Comparison of ENCODE assay signal across 8 mouse cellular contexts in genomic region chr9:121760271-121761090, GRCm38 (mm10). TPM values are rescaled to one million over a fixed set of nuclear protein-coding genes. Genes with fewer than 3 reads are reported as not detected.
A peak's percentile ranks its signal among the peaks of the same experiment; 100 is the strongest.
DNase-seq lines count a peak whose midpoint lies in the region; ATAC-seq lines count a peak whose summit lies in the region.

No protein-coding gene starts in this region.

- no peak for DNase-seq in frontal cortex, postnatal 14 days (ENCODE audit: low spot score in 2 of 2)
- peak; percentile 67 for DNase-seq in cerebellum, adult 9-11 months
- DNase-seq in gastrocnemius, adult 18-20 months (ENCODE audit: low spot score) = peak; percentile 70
- DNase-seq in limb, embryonic 10.5 days (ENCODE audit: low spot score) = peak; percentile 90
- DNase-seq in midbrain, embryonic 11.5 days (ENCODE audit: low spot score, missing footprints) = peak; percentile 96

- H3K4me2 ChIP-seq in hindbrain, embryonic 13.5 days = peak overlapping the region; percentile 89
- H3K4me2 ChIP-seq in midbrain, embryonic 11.5 days = peak overlapping the region; percentile 99
- H3K4me2 ChIP-seq in stomach, embryonic 15.5 days = peak overlapping the region; percentile 94

- peak overlapping the region; percentile 91 for H3K9ac ChIP-seq in hindbrain, embryonic 13.5 days
- H3K9ac ChIP-seq in midbrain, embryonic 11.5 days (ENCODE audit: low read length) = peak overlapping the region; percentile 89
- H3K9ac ChIP-seq in stomach, embryonic 15.5 days = peak overlapping the region; percentile 71

- ATAC-seq in frontal cortex, adult (ENCODE audit: low TSS enrichment) = peak; percentile 1
- peak; percentile 39 for ATAC-seq in hindbrain, embryonic 13.5 days (ENCODE audit: low FRiP score)
- peak; percentile 77 for ATAC-seq in midbrain, embryonic 11.5 days (ENCODE audit: low FRiP score)
- peak; percentile 64 for ATAC-seq in stomach, embryonic 15.5 days (ENCODE audit: insufficient read depth, low FRiP score, low read depth)

- H3K27ac ChIP-seq in hindbrain, embryonic 13.5 days = peak overlapping the region; percentile 91
- peak overlapping the region; percentile 95 for H3K27ac ChIP-seq in limb, embryonic 10.5 days
- peak overlapping the region; percentile 90 for H3K27ac ChIP-seq in midbrain, embryonic 11.5 days (ENCODE audit: low read depth, low read length)
- peak overlapping the region; percentile 88 for H3K27ac ChIP-seq in stomach, embryonic 15.5 days

- peak overlapping the region; percentile 78 for H3K4me3 ChIP-seq in hindbrain, embryonic 13.5 days
- H3K4me3 ChIP-seq in limb, embryonic 10.5 days = peak overlapping the region; percentile 68
- H3K4me3 ChIP-seq in midbrain, embryonic 11.5 days (ENCODE audit: low read depth, low read length) = peak overlapping the region; percentile 83
- H3K4me3 ChIP-seq in stomach, embryonic 15.5 days (replicated peaks) = peak overlapping the region; percentile 61

- peaks cover 50% of the 10 kb centered on the region for H3K4me1 ChIP-seq in hindbrain, embryonic 13.5 days (replicated peaks)
- H3K4me1 ChIP-seq in limb, embryonic 10.5 days = peaks cover 54% of the 10 kb centered on the region
- H3K4me1 ChIP-seq in midbrain, embryonic 11.5 days (ENCODE audit: control insufficient read depth, insufficient read depth, low read length) = peaks cover 24% of the 10 kb centered on the region
- H3K4me1 ChIP-seq in stomach, embryonic 15.5 days = peaks cover 27% of the 10 kb centered on the region

- no peaks in the 10 kb centered on the region for H3K9me3 ChIP-seq in hindbrain, embryonic 13.5 days
- no peaks in the 10 kb centered on the region for H3K9me3 ChIP-seq in limb, embryonic 10.5 days (replicated peaks)
- H3K9me3 ChIP-seq in midbrain, embryonic 11.5 days (ENCODE audit: control insufficient read depth, low read length) = no peaks in the 10 kb centered on the region
- H3K9me3 ChIP-seq in stomach, embryonic 15.5 days = no peaks in the 10 kb centered on the region

- whole genome bisulfite sequencing in hindbrain, embryonic 13.5 days = under 1% methylated on average over 35 of the region's 43 CpGs
- 2% methylated on average over 43 of the region's 43 CpGs for WGBS in limb, embryonic 10.5 days
- WGBS in midbrain, embryonic 11.5 days = under 1% methylated on average over 43 of the region's 43 CpGs
- WGBS in stomach, embryonic 15.5 days = 2% methylated on average over 43 of the region's 43 CpGs

- peaks cover 40% of the 10 kb centered on the region for H3K36me3 ChIP-seq in hindbrain, embryonic 13.5 days
- peaks cover 52% of the 10 kb centered on the region for H3K36me3 ChIP-seq in limb, embryonic 10.5 days
- no peaks in the 10 kb centered on the region; the same call in 1 of the 2 replicates for H3K36me3 ChIP-seq in midbrain, embryonic 11.5 days (ENCODE audit: control insufficient read depth, insufficient read depth, low read length)
- H3K36me3 ChIP-seq in stomach, embryonic 15.5 days = peaks cover 24% of the 10 kb centered on the region

- H3K27me3 ChIP-seq in hindbrain, embryonic 13.5 days = no peaks in the 10 kb centered on the region
- H3K27me3 ChIP-seq in limb, embryonic 10.5 days (ENCODE audit: low read depth, poor library complexity, severe bottlenecking) = no peaks in the 10 kb centered on the region
- H3K27me3 ChIP-seq in midbrain, embryonic 11.5 days (ENCODE audit: control insufficient read depth, insufficient read depth, low read length) = no peaks in the 10 kb centered on the region
- H3K27me3 ChIP-seq in stomach, embryonic 15.5 days (replicated peaks) = no peaks in the 10 kb centered on the region

RNA-seq across cellular contexts. Expression of gene Zfp651, which starts 1.4 kb away (rescaled TPM):
- 100 to 1,000 TPM; 123 to 131 TPM for total RNA-seq in gastrocnemius, adult 18-20 months (2021)
- 11.5 and 13.3 TPM in 2 replicates for polyA plus RNA-seq in hindbrain, embryonic 13.5 days (2015; fragmentation: Nextera tagmentation; extraction: Ambion mirVana)
- polyA plus RNA-seq in limb, embryonic 10.5 days (2016; fragmentation: Nextera tagmentation; extraction: Ambion mirVana) = 4.4 and 7.0 TPM in 2 replicates
- 5.0 and 5.9 TPM in 2 replicates for polyA plus RNA-seq in midbrain, embryonic 11.5 days (2014; fragmentation: Nextera tagmentation; extraction: Ambion mirVana)
- polyA plus RNA-seq in stomach, embryonic 15.5 days (2015; fragmentation: Nextera tagmentation; extraction: Ambion mirVana) = 18.9 and 20.8 TPM in 2 replicates

RNA-seq across cellular contexts. Expression of gene Klhl40, which starts 16.9 kb away (rescaled TPM):
- total RNA-seq in gastrocnemius, adult 18-20 months (2021) = 100 to 1,000 TPM; 121 to 228 TPM
- polyA plus RNA-seq in hindbrain, embryonic 13.5 days (2015; fragmentation: Nextera tagmentation; extraction: Ambion mirVana) = 1.2 and 1.3 TPM in 2 replicates
- 0.10 and 0.71 TPM in 2 replicates for polyA plus RNA-seq in limb, embryonic 10.5 days (2016; fragmentation: Nextera tagmentation; extraction: Ambion mirVana)
- 0.11 and 0.16 TPM in 2 replicates for polyA plus RNA-seq in midbrain, embryonic 11.5 days (2014; fragmentation: Nextera tagmentation; extraction: Ambion mirVana)
- 0.59 and 0.70 TPM in 2 replicates for polyA plus RNA-seq in stomach, embryonic 15.5 days (2015; fragmentation: Nextera tagmentation; extraction: Ambion mirVana)

RNA-seq across cellular contexts. Expression of gene Hhatl, which starts 31.8 kb away (rescaled TPM):
- 100 to 1,000 TPM; 125 to 145 TPM for total RNA-seq in gastrocnemius, adult 18-20 months (2021)
- not detected in 2 replicates for polyA plus RNA-seq in hindbrain, embryonic 13.5 days (2015; fragmentation: Nextera tagmentation; extraction: Ambion mirVana)
- polyA plus RNA-seq in limb, embryonic 10.5 days (2016; fragmentation: Nextera tagmentation; extraction: Ambion mirVana) = not detected in 2 replicates
- not detected in 2 replicates for polyA plus RNA-seq in midbrain, embryonic 11.5 days (2014; fragmentation: Nextera tagmentation; extraction: Ambion mirVana)
- 1.2 and 1.9 TPM in 2 replicates for polyA plus RNA-seq in stomach, embryonic 15.5 days (2015; fragmentation: Nextera tagmentation; extraction: Ambion mirVana)

RNA-seq across cellular contexts. Expression of gene Nktr, which starts 41.5 kb away (rescaled TPM):
- total RNA-seq in gastrocnemius, adult 18-20 months (2021) = 10 to 100 TPM; 31.7 to 37.0 TPM
- polyA plus RNA-seq in hindbrain, embryonic 13.5 days (2015; fragmentation: Nextera tagmentation; extraction: Ambion mirVana) = 64.6 and 67.4 TPM in 2 replicates
- polyA plus RNA-seq in limb, embryonic 10.5 days (2016; fragmentation: Nextera tagmentation; extraction: Ambion mirVana) = 47.2 and 58.8 TPM in 2 replicates
- polyA plus RNA-seq in midbrain, embryonic 11.5 days (2014; fragmentation: Nextera tagmentation; extraction: Ambion mirVana) = 61.6 and 70.4 TPM in 2 replicates
- polyA plus RNA-seq in stomach, embryonic 15.5 days (2015; fragmentation: Nextera tagmentation; extraction: Ambion mirVana) = 60.2 and 62.0 TPM in 2 replicates

RNA-seq across cellular contexts. Expression of gene Ss18l2, which starts 50.4 kb away (rescaled TPM):
- total RNA-seq in gastrocnemius, adult 18-20 months (2021) = 100 to 1,000 TPM; 108 to 115 TPM
- 162 and 166 TPM in 2 replicates for polyA plus RNA-seq in hindbrain, embryonic 13.5 days (2015; fragmentation: Nextera tagmentation; extraction: Ambion mirVana)
- 93.9 and 94.8 TPM in 2 replicates for polyA plus RNA-seq in limb, embryonic 10.5 days (2016; fragmentation: Nextera tagmentation; extraction: Ambion mirVana)
- polyA plus RNA-seq in midbrain, embryonic 11.5 days (2014; fragmentation: Nextera tagmentation; extraction: Ambion mirVana) = 100 and 106 TPM in 2 replicates
- polyA plus RNA-seq in stomach, embryonic 15.5 days (2015; fragmentation: Nextera tagmentation; extraction: Ambion mirVana) = 123 and 127 TPM in 2 replicates

Comparison
In these comparisons a context has a peak if more than half of its experiments do, and no peak if none do; other contexts are left out.
1. ATAC-seq: peak in every context shown above with its lines; median percentile 77 in midbrain, embryonic 11.5 days; 64 in stomach, embryonic 15.5 days; 39 in hindbrain, embryonic 13.5 days; 1 in frontal cortex, adult.
2. DNase-seq: peak in cerebellum, adult 9-11 months (single experiment), gastrocnemius, adult 18-20 months (single experiment), limb, embryonic 10.5 days (single experiment) and midbrain, embryonic 11.5 days (single experiment); none in frontal cortex, postnatal 14 days (0 of 2).
3. Peak in every context shown above with its lines, with median percentiles within 50 percentile points of each other: H3K27ac ChIP-seq, H3K4me2 ChIP-seq, H3K4me3 ChIP-seq and H3K9ac ChIP-seq.